8 mouse cellular contexts compared by ENCODE assay signal in the genomic region with DNA sequence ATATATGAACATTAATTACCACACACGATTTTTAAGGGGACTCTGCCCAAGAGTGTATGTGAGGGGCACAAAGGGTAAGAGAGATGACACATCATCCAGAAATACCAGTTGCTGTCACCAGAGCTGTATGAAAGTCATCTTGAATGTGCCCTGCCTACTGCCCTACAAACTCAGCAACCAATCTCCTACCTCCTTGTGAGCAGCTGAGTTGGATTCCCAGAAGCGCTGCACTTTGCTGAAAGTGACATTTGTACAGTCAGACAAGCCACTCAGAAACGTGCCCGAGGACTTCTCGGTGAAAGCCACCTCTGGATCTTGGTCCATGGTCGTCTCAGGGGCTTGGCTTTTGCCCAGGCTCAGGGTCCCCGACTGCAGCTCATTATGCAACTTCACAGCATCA. TPM values are rescaled to one million over a fixed set of nuclear protein-coding genes. Genes with fewer than 3 reads are reported as not detected.
DNase-seq lines count a peak whose midpoint lies in the region; ATAC-seq lines count a peak whose summit lies in the region.

No protein-coding gene starts in this region.

- WGBS in forebrain, embryonic 14.5 days: 57% methylated on average over 7 of the region's 7 CpGs
- 25% methylated on average over 7 of the region's 7 CpGs for WGBS in liver, embryonic 12.5 days (ENCODE audit: insufficient replicate concordance)

- no peak overlapping the region for H3K9ac ChIP-seq in forebrain, embryonic 14.5 days (ENCODE audit: low read length)
- peak overlapping the region; percentile 70 for H3K9ac ChIP-seq in liver, embryonic 12.5 days

- peak overlapping the region; percentile 78 for H3K4me3 ChIP-seq in forebrain, embryonic 14.5 days (ENCODE audit: low read depth, low read length)
- H3K4me3 ChIP-seq in liver, embryonic 12.5 days: peak overlapping the region; percentile 78

- no peak overlapping the region for H3K27ac ChIP-seq in forebrain, embryonic 14.5 days (ENCODE audit: low read depth, low read length)
- H3K27ac ChIP-seq in liver, embryonic 12.5 days: peak overlapping the region; percentile 58

- peaks cover 7% of the 10 kb centered on the region for H3K4me1 ChIP-seq in forebrain, embryonic 14.5 days (ENCODE audit: control insufficient read depth, insufficient read depth, low read length)
- peaks cover 33% of the 10 kb centered on the region for H3K4me1 ChIP-seq in liver, embryonic 12.5 days

- no peak for ATAC-seq in CD4-positive, CD25-positive, alpha-beta regulatory T cell, adult 4 months
- no peak for ATAC-seq in forebrain, embryonic 14.5 days
- ATAC-seq in liver, embryonic 12.5 days: no peak

- H3K36me3 ChIP-seq in forebrain, embryonic 14.5 days (ENCODE audit: control insufficient read depth, insufficient read depth, low read length): peaks cover 13% of the 10 kb centered on the region
- H3K36me3 ChIP-seq in liver, embryonic 12.5 days: peaks cover 34% of the 10 kb centered on the region

- DNase-seq in CD4-positive, CD25-positive, alpha-beta regulatory T cell, adult 2 months (ENCODE audit: low read depth, low spot score): peak; percentile 20
- DNase-seq in A20 (ENCODE audit: low read depth, low spot score): peak; percentile 18
- DNase-seq in forebrain, embryonic 14.5 days (ENCODE audit: low spot score): no peak
- no peak for DNase-seq in frontal cortex, postnatal 10 days (ENCODE audit: low spot score in 2 of 2)
- DNase-seq in kidney, postnatal 4 days: no peak
- DNase-seq in spleen, postnatal 4 days (ENCODE audit: low spot score in 2 of 2): no peak

- H3K4me2 ChIP-seq in forebrain, embryonic 14.5 days (ENCODE audit: low read length): peak overlapping the region; percentile 89
- peak overlapping the region; percentile 87 for H3K4me2 ChIP-seq in liver, embryonic 12.5 days

- no peaks in the 10 kb centered on the region for H3K9me3 ChIP-seq in forebrain, embryonic 14.5 days (replicated peaks; ENCODE audit: control insufficient read depth, low read length)
- H3K9me3 ChIP-seq in liver, embryonic 12.5 days (replicated peaks): no peaks in the 10 kb centered on the region

- no peaks in the 10 kb centered on the region for H3K27me3 ChIP-seq in forebrain, embryonic 14.5 days (replicated peaks; ENCODE audit: control insufficient read depth, insufficient read depth, low read length)
- H3K27me3 ChIP-seq in liver, embryonic 12.5 days (replicated peaks): no peaks in the 10 kb centered on the region

RNA-seq across cellular contexts. Expression of gene Rrp12, which starts 1.0 kb away (rescaled TPM):
- 10 to 100 TPM in 1 of 2 experiments, 1 to 10 TPM in 1; 7.2 to 17.3 TPM for polyA plus RNA-seq in CD4-positive, CD25-positive, alpha-beta regulatory T cell, adult 4 months (2017; shearing (Covaris generic))
- polyA plus RNA-seq in forebrain, embryonic 14.5 days (2014; fragmentation: Nextera tagmentation; extraction: Ambion mirVana): 8.4 and 12.8 TPM in 2 replicates
- 25.0 and 26.7 TPM in 2 replicates for polyA plus RNA-seq in liver, embryonic 12.5 days (2016; fragmentation: Nextera tagmentation; extraction: Ambion mirVana)

RNA-seq across cellular contexts. Expression of gene Pgam1, which starts 16.8 kb away (rescaled TPM):
- 10 to 100 TPM; 41.8 to 43.3 TPM for polyA plus RNA-seq in CD4-positive, CD25-positive, alpha-beta regulatory T cell, adult 4 months (2017; shearing (Covaris generic))
- 505 and 522 TPM in 2 replicates for polyA plus RNA-seq in forebrain, embryonic 14.5 days (2014; fragmentation: Nextera tagmentation; extraction: Ambion mirVana)
- 355 and 377 TPM in 2 replicates for polyA plus RNA-seq in liver, embryonic 12.5 days (2016; fragmentation: Nextera tagmentation; extraction: Ambion mirVana)

RNA-seq across cellular contexts. Expression of gene Exosc1, which starts 38.3 kb away (rescaled TPM):
- 10 to 100 TPM; 83.6 to 89.9 TPM for polyA plus RNA-seq in CD4-positive, CD25-positive, alpha-beta regulatory T cell, adult 4 months (2017; shearing (Covaris generic))
- polyA plus RNA-seq in forebrain, embryonic 14.5 days (2014; fragmentation: Nextera tagmentation; extraction: Ambion mirVana): 69.0 and 76.2 TPM in 2 replicates
- 72.7 and 75.0 TPM in 2 replicates for polyA plus RNA-seq in liver, embryonic 12.5 days (2016; fragmentation: Nextera tagmentation; extraction: Ambion mirVana)

RNA-seq across cellular contexts. Expression of gene Zdhhc16, which starts 38.3 kb away (rescaled TPM):
- polyA plus RNA-seq in CD4-positive, CD25-positive, alpha-beta regulatory T cell, adult 4 months (2017; shearing (Covaris generic)): 10 to 100 TPM; 40.7 to 59.3 TPM
- polyA plus RNA-seq in forebrain, embryonic 14.5 days (2014; fragmentation: Nextera tagmentation; extraction: Ambion mirVana): 77.2 and 83.7 TPM in 2 replicates
- 47.3 and 48.1 TPM in 2 replicates for polyA plus RNA-seq in liver, embryonic 12.5 days (2016; fragmentation: Nextera tagmentation; extraction: Ambion mirVana)

RNA-seq across cellular contexts. Expression of gene Frat2, which starts 47.0 kb away (rescaled TPM):
- polyA plus RNA-seq in CD4-positive, CD25-positive, alpha-beta regulatory T cell, adult 4 months (2017; shearing (Covaris generic)): 1 to 10 TPM in 1 of 2 experiments, under 1 TPM in 1; 0.75 to 1.9 TPM
- 7.2 and 8.6 TPM in 2 replicates for polyA plus RNA-seq in forebrain, embryonic 14.5 days (2014; fragmentation: Nextera tagmentation; extraction: Ambion mirVana)
- 12.0 and 14.0 TPM in 2 replicates for polyA plus RNA-seq in liver, embryonic 12.5 days (2016; fragmentation: Nextera tagmentation; extraction: Ambion mirVana)

Comparison
In these comparisons a context has a peak if more than half of its experiments do, and no peak if none do; other contexts are left out.
1. DNase-seq: peak in CD4-positive, CD25-positive, alpha-beta regulatory T cell, adult 2 months (single experiment) and A20 (single experiment); none in forebrain, embryonic 14.5 days (single experiment), frontal cortex, postnatal 10 days (0 of 2), kidney, postnatal 4 days (0 of 2) and spleen, postnatal 4 days (0 of 2).